Mouse (Mus musculus) natural killer cell, adult 2 months (primary cell): ENCODE results near the gene Cep295.
"Not testable (repeated sequence)": the region's sequence is repeated elsewhere in the genome, so short reads cannot be mapped to it uniquely, and the experiment has no call there.

ENCODE experiments used
- DNase-seq, 2 experiments: peaks; one replicate each; pipeline ENCODE4 v3.0.0; 2022; ENCODE audit warnings: low spot score in 2 of 2

The Cep295 gene

GRCm38 (mm10) chr9:15357484-15358275 is at the start of gene Cep295:
Cep295 (minus strand) TSS chr9:15357788.
- DNase-seq: peak; percentile 95 to 97

GRCm38 (mm10) chr9:15397591-15397990 is 40.0 kb upstream of the Cep295 start:
- DNase-seq: no peak

GRCm38 (mm10) chr9:15395353-15395942 is 37.9 kb upstream of the Cep295 start:
- no peak for DNase-seq

- no peak for DNase-seq
These were observed 29.6 kb upstream of the Cep295 start for GRCm38 (mm10) chr9:15387075-15387643.

DNA sequence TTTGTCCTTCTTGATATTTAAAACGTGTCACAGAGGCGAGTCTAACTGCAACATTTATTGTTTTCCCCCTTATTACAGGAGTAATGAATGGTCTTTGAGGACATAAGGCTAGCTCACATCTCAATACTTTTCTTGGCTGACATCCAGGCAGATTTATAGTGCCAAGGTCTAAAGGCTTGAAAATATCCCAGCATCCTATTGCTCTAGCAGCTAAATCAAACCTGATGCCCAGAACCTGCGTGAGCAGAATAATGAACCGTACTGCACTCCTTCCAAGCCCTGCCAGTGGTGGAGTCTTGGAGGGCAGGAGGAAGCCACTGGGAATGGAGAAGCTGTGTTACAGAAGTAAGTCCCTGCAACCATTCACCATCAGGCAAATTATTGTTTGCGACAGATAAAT is 26.7 kb upstream of the Cep295 start:
- DNase-seq: no peak

GRCm38 (mm10) chr9:15366260-15366659 is 8.7 kb upstream of the Cep295 start:
- no peak for DNase-seq

DNA sequence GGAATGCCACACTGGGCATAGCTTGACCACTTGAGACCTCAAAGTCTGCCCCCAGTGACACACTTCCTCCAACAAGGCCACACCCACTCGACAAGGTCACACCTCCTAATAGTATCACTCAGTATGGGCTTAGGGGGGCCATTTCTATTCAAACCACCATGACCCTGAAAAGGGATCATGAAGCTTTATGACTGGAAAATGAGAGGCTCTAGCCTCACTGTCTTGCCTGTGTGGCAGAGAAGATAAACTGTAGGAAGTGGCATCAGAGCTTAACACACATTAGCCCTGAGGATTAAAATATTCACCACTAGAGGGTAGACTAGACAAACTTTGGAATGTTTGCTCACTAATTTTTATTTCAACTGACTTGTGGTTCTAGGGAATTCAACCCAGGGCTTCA is 8.3 kb upstream of the Cep295 start:
- no peak for DNase-seq

- no peak for DNase-seq
These were observed 7.3 kb upstream of the Cep295 start for GRCm38 (mm10) chr9:15364843-15365242.

GRCm38 (mm10) chr9:15356916-15357483 is 588 bp downstream of the Cep295 start:
- no peak for DNase-seq

GRCm38 (mm10) chr9:15349925-15350324 is 7.7 kb downstream of the Cep295 start:
- no peak for DNase-seq

GRCm38 (mm10) chr9:15337776-15338175 is 19.8 kb downstream of the Cep295 start:
- DNase-seq: no peak

DNA sequence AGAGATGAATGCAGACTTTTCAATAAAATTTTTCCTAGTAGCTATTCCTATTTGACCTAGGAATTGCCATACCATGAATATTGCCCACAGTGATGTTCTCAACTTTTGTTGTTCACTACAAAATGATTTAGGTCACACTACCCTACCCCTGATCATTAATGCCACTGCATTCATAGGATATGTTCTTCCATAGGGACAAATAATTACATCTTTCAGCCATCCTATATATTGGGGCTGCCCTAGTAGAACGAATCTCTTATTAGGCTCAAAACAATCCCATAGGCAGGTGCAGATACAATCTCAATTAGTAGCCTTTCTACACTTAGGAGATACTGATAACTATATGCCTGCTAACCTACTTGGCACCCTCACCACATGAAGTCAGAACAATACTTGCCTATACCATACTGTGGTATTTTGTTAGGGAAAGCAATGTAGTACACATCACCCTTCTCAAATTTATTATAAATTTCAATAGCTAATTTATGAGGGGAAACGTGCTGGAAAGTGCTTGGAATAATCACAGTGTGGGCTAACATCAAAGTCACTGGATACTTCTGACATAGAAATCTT is 39.3 kb downstream of the Cep295 start:
- DNase-seq: no peak

DNA sequence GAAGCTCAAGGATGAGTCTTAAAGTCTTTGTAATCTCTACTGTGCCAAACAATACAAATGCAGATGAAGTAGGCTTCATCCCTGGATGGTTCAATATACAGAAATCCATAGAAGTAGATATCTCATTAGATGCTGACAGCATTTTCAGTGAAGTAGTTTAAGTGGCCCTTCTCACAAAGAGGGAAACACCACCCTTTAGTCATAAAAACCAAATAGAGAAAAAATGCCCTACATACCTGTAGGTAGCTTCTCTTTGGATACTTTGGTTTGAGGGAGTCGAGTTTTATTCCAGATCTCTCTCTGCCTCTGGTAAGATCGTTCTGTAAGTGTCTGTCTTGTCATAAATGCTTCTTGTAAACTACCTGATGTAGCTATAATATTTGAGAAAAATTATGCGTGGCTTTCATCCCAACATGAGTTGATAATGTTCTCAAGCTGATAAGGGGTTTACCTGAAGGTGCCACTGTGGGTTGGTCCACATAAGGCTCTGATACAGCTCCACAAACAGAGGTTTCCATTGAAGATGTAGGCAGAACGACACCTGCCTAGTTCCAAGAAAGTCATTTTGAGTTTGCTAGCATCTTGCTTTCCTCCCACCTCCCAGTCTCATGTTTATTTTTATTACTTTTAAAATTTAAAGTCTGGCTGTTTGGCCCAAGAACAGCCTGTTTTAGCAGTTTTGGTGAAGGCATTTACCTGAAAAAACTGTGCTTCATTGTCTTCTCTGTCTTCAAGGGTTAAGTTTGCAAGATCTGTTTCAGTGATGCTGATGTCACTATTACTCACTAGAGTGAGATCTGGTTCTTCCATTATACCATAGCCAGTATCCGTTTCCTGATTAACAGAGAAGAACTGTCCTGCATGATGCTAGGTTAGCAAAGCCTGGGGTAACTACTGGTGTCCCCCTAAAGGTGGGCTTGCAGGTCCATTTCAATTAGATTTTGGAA is 40.1 kb downstream of the Cep295 start:
- DNase-seq: no peak

- not testable (repeated sequence) for DNase-seq
These were observed 41.3 kb downstream of the Cep295 start for GRCm38 (mm10) chr9:15316296-15316695.

- no peak for DNase-seq
These were observed 43.0 kb downstream of the Cep295 start for GRCm38 (mm10) chr9:15314619-15315018.

DNA sequence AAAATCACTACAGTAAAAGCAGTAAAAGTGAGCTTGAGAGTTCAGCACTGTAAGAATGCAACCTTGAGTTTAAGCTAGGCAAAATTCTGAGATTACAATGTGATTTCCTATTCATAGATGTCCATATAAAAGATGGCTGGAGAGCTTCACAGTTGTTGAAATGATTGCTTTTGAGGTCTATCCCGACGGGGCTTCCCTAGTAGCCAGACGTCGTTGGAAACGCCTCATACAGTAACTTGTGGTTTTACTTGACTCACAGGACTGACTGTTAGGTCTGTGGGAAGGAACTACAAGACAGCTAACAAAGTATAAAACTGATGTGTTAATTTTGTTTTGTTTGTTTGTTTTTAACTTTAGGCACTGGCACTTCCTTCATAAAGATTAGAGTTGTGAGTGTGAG is 44.0 kb downstream of the Cep295 start:
- no peak for DNase-seq

DNA sequence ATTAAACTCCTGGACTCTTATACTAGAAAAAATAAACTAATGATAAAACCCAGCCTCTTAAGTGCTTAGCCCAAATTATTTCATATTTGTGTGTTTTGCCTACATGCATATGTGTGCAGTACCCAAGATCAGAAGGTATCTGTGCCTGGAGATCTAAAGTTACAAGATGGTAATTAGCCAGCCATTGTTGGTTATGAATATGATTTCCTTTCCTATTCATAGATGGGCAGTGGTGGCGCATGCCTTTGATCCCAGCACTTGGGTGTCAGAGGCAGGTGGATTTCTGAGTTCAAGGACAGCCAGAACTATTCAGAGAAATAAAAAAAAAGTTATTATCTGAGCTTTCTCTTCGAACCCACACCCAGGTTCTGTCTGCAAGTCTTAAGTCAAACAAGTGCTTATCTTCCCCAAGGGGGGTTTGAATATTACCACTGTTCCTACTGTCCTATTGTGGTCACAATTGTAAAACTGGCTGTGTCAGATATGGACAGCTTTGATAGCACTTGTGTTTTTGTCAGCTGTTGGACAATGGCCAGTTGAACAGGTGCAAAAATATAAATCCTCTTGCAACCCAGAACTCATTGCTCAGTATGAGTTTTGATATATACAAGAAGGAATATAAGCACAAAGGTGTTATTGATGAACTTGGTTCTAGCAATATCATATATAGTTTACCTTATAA is 45.4 kb downstream of the Cep295 start:
- DNase-seq: no peak

DNA sequence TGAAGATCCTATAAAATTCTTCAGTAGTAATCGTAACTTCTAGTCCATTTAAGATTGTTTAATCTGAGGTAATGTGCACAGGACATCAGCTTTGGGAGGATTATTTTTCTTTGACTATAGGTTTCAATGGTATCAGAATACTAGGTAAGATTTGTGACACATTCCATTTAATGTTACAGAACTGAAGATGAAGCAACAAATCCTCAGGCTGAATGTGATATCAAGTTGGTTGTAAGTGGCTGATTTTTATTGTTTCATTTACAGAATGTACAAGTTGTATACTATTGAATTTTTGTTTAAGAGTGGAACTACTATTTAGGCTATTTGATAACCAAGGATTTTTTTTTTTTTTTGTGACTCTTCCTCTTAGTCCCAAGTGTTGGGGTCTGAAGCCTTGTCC is 47.4 kb downstream of the Cep295 start:
- no peak for DNase-seq

DNA sequence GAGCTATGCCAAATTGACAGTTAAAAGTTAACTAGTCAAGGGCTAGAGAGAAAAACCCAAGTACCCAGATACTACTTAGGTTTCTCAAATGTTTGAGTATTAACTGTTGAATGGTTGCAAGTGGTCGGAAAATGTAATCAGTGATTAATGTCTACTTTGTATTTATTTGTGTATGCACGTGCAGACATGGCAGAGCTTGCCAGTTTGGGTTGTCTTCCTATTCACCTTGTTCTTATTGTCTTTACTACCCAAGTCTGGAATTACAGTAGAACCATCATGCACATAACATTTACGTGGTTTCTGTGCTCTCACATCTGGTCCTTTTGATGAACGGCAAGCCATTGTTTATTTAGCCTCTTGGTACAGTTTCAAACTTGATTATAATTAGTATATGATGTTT is 48.2 kb downstream of the Cep295 start:
- DNase-seq: no peak

- DNase-seq: no peak
These were observed 49.3 kb downstream of the Cep295 start for GRCm38 (mm10) chr9:15308254-15308653.

- DNase-seq: no peak
These were observed 50.3 kb downstream of the Cep295 start for GRCm38 (mm10) chr9:15307257-15307656.
